Mouse (Mus musculus) ES-Bruce4 (cell line): ENCODE data around the gene Gmppb.

ENCODE experiments used
- CTCF ChIP-seq: IDR thresholded peaks from one replicate; pipeline ENCODE4 v1.8.1; 2011; ENCODE audit warnings: low read depth, low read length
- EP300 ChIP-seq: IDR thresholded peaks from 2 replicates; pipeline ENCODE4 v1.6.1; 2011; ENCODE audit warnings: low read depth, low read length; ENCODE audit not compliant: insufficient read depth
- POLR2A ChIP-seq: IDR thresholded peaks from one replicate; pipeline ENCODE4 v1.8.1; 2011; ENCODE audit warnings: low read length; ENCODE audit not compliant: insufficient read depth

- TF ChIP-seq CTCF (no peak), POLR2A (peak; percentile 16), EP300 (no peak)
These were observed 45.3 kb downstream of the Gmppb start, which contains the start of gene Apeh for GRCm38 (mm10) chr9:108094184-108094941.
